Mouse (Mus musculus): ENCODE measurements at regions not wholly inside any gene's neighbourhood (a gene's known extent, or its start where the extent isn't known, plus 50 kb on each side); places are given as distances from the start of the nearest gene placed in this dataset.
A peak's percentile ranks its signal among the peaks of the same experiment; 100 is the strongest.

GRCm38 (mm10) chr14:114826662-114827321 is 265.2 kb upstream of the Gpc5 start:
- DNase-seq (ENCODE audit: low spot score) = no peak
- no peaks in the 10 kb centered on the region for H3K9me3 ChIP-seq (ENCODE audit: control insufficient read depth, low read length)
- H3K4me3 ChIP-seq (ENCODE audit: low read depth, low read length) = no peak overlapping the region
- no peaks in the 10 kb centered on the region for H3K27me3 ChIP-seq (replicated peaks; ENCODE audit: control insufficient read depth, insufficient read depth, low read length)
- no peak overlapping the region for H3K4me2 ChIP-seq
- no peak overlapping the region for H3K27ac ChIP-seq (ENCODE audit: low read depth, low read length)
- no peaks in the 10 kb centered on the region for H3K4me1 ChIP-seq (replicated peaks; ENCODE audit: control insufficient read depth, insufficient read depth, low read length)
- H3K36me3 ChIP-seq (ENCODE audit: control insufficient read depth, insufficient read depth, low read length) = no peaks in the 10 kb centered on the region
- no peak overlapping the region for H3K9ac ChIP-seq (ENCODE audit: low read depth, low read length)
- ATAC-seq (replicated peaks; ENCODE audit: low FRiP score) = peak; percentile 53
- 56% methylated on average over 10 of the region's 10 CpGs for WGBS

DNA sequence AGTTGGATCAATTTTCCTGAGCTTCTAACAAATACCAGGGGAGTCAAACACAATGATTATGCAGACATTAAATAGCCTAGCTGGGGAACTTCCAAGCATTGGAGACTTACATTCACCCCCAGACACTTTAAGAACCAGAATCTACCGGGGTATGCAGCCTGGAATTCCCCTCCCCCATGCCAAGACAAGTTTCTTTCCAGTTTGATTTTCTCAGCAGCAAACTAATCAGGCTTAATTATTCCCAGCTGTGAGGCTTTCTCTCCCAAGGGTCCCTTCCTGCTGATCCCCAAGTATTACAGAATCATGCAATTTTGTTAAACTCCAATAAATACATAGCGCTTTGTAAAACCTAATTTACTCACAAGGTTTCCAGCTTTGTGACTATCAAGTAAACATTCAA is 262.7 kb upstream of the Gpc5 start:
- H3K4me1 ChIP-seq (replicated peaks; ENCODE audit: control insufficient read depth, insufficient read depth, low read length) = no peaks in the 10 kb centered on the region
- no peaks in the 10 kb centered on the region for H3K36me3 ChIP-seq (ENCODE audit: control insufficient read depth, insufficient read depth, low read length)
- no peak overlapping the region for H3K4me2 ChIP-seq
- H3K27me3 ChIP-seq (replicated peaks; ENCODE audit: control insufficient read depth, insufficient read depth, low read length) = no peaks in the 10 kb centered on the region
- H3K9me3 ChIP-seq (ENCODE audit: control insufficient read depth, low read length) = no peaks in the 10 kb centered on the region
- no peak overlapping the region for H3K9ac ChIP-seq (ENCODE audit: low read depth, low read length)
- WGBS = 36% methylated on average over 2 of the region's 2 CpGs
- no peak for DNase-seq (ENCODE audit: low spot score)
- no peak for ATAC-seq (replicated peaks; ENCODE audit: low FRiP score)
- no peak overlapping the region for H3K27ac ChIP-seq (ENCODE audit: low read depth, low read length)
- no peak overlapping the region for H3K4me3 ChIP-seq (ENCODE audit: low read depth, low read length)

DNA sequence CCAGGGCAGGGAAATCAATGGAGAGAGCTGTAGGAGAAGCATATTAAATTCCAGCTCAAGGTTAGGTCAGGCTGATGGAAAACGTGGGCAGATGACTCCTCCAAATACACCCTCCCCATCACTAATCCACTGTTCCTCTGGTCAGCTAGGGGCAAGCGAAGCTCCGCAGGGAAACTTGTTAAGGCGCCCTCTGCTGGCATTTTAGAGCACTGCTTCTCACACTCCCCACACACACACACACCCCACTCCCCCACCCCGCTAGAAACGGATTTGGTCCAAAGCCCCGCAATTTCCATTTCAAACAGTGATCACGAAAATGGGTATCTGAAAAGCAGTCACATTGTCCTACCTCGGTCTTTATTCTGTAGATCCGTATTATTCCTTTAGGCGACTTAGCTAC is 259.0 kb upstream of the Gpc5 start:
- no peaks in the 10 kb centered on the region for H3K36me3 ChIP-seq (ENCODE audit: control insufficient read depth, insufficient read depth, low read length)
- H3K4me1 ChIP-seq (replicated peaks; ENCODE audit: control insufficient read depth, insufficient read depth, low read length) = no peaks in the 10 kb centered on the region
- H3K27me3 ChIP-seq (replicated peaks; ENCODE audit: control insufficient read depth, insufficient read depth, low read length) = no peaks in the 10 kb centered on the region
- H3K4me3 ChIP-seq (ENCODE audit: low read depth, low read length) = no peak overlapping the region
- no peak overlapping the region for H3K4me2 ChIP-seq
- no peak for DNase-seq (ENCODE audit: low spot score)
- H3K9ac ChIP-seq (ENCODE audit: low read depth, low read length) = no peak overlapping the region
- WGBS = 58% methylated on average over 11 of the region's 11 CpGs
- ATAC-seq (replicated peaks; ENCODE audit: low FRiP score) = no peak
- H3K9me3 ChIP-seq (ENCODE audit: control insufficient read depth, low read length) = no peaks in the 10 kb centered on the region
- H3K27ac ChIP-seq (ENCODE audit: low read depth, low read length) = no peak overlapping the region

- no peaks in the 10 kb centered on the region for H3K9me3 ChIP-seq (ENCODE audit: control insufficient read depth, low read length)
- no peak overlapping the region for H3K27ac ChIP-seq (ENCODE audit: low read depth, low read length)
- WGBS = 62% methylated on average over 3 of the region's 3 CpGs
- H3K36me3 ChIP-seq (ENCODE audit: control insufficient read depth, insufficient read depth, low read length) = no peaks in the 10 kb centered on the region
- no peak overlapping the region for H3K4me2 ChIP-seq
- H3K4me3 ChIP-seq (ENCODE audit: low read depth, low read length) = no peak overlapping the region
- no peak for ATAC-seq (replicated peaks; ENCODE audit: low FRiP score)
- no peaks in the 10 kb centered on the region for H3K27me3 ChIP-seq (replicated peaks; ENCODE audit: control insufficient read depth, insufficient read depth, low read length)
- H3K9ac ChIP-seq (ENCODE audit: low read depth, low read length) = no peak overlapping the region
- no peaks in the 10 kb centered on the region for H3K4me1 ChIP-seq (replicated peaks; ENCODE audit: control insufficient read depth, insufficient read depth, low read length)
- DNase-seq (ENCODE audit: low spot score) = no peak
Measured at GRCm38 (mm10) chr14:114836723-114837349, 255.2 kb upstream of the Gpc5 start.

DNA sequence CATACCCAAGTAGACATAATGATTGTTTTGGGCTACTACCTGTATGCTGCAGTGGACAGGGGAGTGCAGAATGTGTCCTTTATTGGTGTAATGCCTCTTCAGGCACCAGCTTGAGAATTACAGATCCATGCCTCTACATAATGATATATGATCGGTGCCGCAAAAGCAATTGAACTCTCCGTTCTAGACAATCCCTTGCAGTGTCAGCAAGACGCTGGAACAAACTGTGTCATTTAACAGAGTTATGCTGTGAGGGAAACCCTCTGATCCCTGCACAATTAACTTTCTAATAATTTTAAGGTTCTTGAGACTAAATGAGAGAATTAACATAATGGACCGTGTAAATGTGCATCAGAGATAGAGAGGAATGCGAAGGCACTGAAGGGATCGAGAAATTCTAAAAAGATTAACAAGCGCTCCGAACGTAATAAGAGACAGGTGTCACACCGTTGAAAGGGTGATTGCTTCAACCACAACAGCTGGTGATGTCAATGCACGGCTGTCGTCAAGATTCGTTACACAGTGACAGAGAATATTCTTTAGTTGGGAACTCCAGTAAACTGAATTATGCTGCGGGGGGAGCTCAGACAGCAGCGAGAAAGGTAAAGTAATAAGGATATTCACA is 254.3 kb upstream of the Gpc5 start:
- no peak overlapping the region for H3K27ac ChIP-seq (ENCODE audit: low read depth, low read length)
- H3K9ac ChIP-seq (ENCODE audit: low read depth, low read length) = no peak overlapping the region
- no peaks in the 10 kb centered on the region for H3K4me1 ChIP-seq (replicated peaks; ENCODE audit: control insufficient read depth, insufficient read depth, low read length)
- DNase-seq (ENCODE audit: low spot score) (no peak), ATAC-seq (replicated peaks; ENCODE audit: low FRiP score) (no peak)
- H3K9me3 ChIP-seq (ENCODE audit: control insufficient read depth, low read length) = no peaks in the 10 kb centered on the region
- no peak overlapping the region for H3K4me2 ChIP-seq
- no peaks in the 10 kb centered on the region for H3K27me3 ChIP-seq (replicated peaks; ENCODE audit: control insufficient read depth, insufficient read depth, low read length)
- H3K4me3 ChIP-seq (ENCODE audit: low read depth, low read length) = no peak overlapping the region
- WGBS = 75% methylated on average over 16 of the region's 16 CpGs
- no peaks in the 10 kb centered on the region for H3K36me3 ChIP-seq (ENCODE audit: control insufficient read depth, insufficient read depth, low read length)

DNA sequence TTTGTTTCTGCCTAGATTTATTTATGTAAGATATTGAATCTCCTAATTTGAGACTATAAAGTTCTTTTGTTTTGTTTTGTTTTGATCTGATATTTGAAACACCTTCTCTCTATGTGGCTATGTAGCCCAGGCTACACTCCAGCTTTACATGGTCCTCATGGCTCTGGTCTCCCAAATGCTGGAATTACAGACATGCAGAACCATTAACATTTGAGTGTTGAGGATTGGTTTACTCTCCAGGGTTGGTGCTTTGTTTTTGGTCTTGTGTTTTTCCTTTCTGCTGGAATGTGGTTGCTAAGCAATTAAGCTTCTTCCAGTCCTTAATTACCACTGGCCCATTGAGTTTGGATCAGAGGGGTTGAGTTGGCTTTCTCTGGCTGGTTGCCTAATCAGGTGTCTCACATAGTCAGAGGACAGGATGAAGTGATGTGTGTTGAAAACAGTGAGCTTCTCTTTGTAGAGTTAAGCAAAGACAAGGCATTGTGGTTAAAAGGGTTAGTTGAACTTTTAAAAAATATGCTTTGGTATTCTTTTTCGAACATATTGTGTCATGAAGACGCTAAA is 252.6 kb upstream of the Gpc5 start:
- no peak overlapping the region for H3K27ac ChIP-seq (ENCODE audit: low read depth, low read length)
- H3K4me3 ChIP-seq (ENCODE audit: low read depth, low read length) = no peak overlapping the region
- no peaks in the 10 kb centered on the region for H3K4me1 ChIP-seq (replicated peaks; ENCODE audit: control insufficient read depth, insufficient read depth, low read length)
- no peak for DNase-seq (ENCODE audit: low spot score)
- no peak overlapping the region for H3K4me2 ChIP-seq
- no peaks in the 10 kb centered on the region for H3K36me3 ChIP-seq (ENCODE audit: control insufficient read depth, insufficient read depth, low read length)
- H3K9me3 ChIP-seq (ENCODE audit: control insufficient read depth, low read length) = no peaks in the 10 kb centered on the region
- WGBS = 87% methylated on average over 2 of the region's 2 CpGs
- no peaks in the 10 kb centered on the region for H3K27me3 ChIP-seq (replicated peaks; ENCODE audit: control insufficient read depth, insufficient read depth, low read length)
- no peak overlapping the region for H3K9ac ChIP-seq (ENCODE audit: low read depth, low read length)
- ATAC-seq (replicated peaks; ENCODE audit: low FRiP score) = no peak

DNA sequence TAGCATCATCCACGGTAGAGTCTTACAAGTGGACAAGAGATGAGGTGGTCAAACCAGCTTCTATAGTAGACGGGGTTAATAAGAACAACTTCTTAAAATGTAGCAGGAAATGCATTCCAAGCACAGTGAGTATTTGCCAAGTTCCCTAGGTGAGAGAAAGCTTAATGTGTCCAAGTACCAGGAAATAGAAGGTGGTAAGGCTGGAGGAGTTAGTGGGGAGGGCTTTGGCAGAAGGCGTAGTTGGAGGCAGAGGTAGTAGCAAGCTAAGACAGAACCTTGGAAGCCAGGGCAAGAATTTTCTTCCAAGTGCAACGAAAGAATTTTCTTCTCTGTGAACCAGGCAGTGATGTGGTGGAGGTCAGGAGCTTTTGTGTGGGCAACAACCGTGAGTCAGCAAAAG is 251.2 kb upstream of the Gpc5 start:
- Histone ChIP-seq H3K4me3 (ENCODE audit: low read depth, low read length) (no peak overlapping the region), H3K27me3 (replicated peaks; ENCODE audit: control insufficient read depth, insufficient read depth, low read length) (no peaks in the 10 kb centered on the region), H3K4me1 (replicated peaks; ENCODE audit: control insufficient read depth, insufficient read depth, low read length) (no peaks in the 10 kb centered on the region), H3K9ac (ENCODE audit: low read depth, low read length) (no peak overlapping the region), H3K4me2 (no peak overlapping the region), H3K9me3 (ENCODE audit: control insufficient read depth, low read length) (no peaks in the 10 kb centered on the region), H3K36me3 (ENCODE audit: control insufficient read depth, insufficient read depth, low read length) (no peaks in the 10 kb centered on the region), H3K27ac (ENCODE audit: low read depth, low read length) (no peak overlapping the region)
- 82% methylated on average over 5 of the region's 5 CpGs for WGBS
- ATAC-seq (replicated peaks; ENCODE audit: low FRiP score) (no peak), DNase-seq (ENCODE audit: low spot score) (no peak)

- Histone ChIP-seq H3K9ac (ENCODE audit: low read depth, low read length) (no peak overlapping the region), H3K27me3 (replicated peaks; ENCODE audit: control insufficient read depth, insufficient read depth, low read length) (no peaks in the 10 kb centered on the region), H3K4me1 (replicated peaks; ENCODE audit: control insufficient read depth, insufficient read depth, low read length) (no peaks in the 10 kb centered on the region), H3K36me3 (ENCODE audit: control insufficient read depth, insufficient read depth, low read length) (no peaks in the 10 kb centered on the region), H3K27ac (ENCODE audit: low read depth, low read length) (no peak overlapping the region), H3K9me3 (ENCODE audit: control insufficient read depth, low read length) (no peaks in the 10 kb centered on the region), H3K4me3 (ENCODE audit: low read depth, low read length) (no peak overlapping the region), H3K4me2 (no peak overlapping the region)
- DNase-seq (ENCODE audit: low spot score) (no peak), ATAC-seq (replicated peaks; ENCODE audit: low FRiP score) (no peak)
- 44% methylated on average over 5 of the region's 5 CpGs for WGBS
Measured at GRCm38 (mm10) chr14:114841552-114841951, 250.5 kb upstream of the Gpc5 start.

DNA sequence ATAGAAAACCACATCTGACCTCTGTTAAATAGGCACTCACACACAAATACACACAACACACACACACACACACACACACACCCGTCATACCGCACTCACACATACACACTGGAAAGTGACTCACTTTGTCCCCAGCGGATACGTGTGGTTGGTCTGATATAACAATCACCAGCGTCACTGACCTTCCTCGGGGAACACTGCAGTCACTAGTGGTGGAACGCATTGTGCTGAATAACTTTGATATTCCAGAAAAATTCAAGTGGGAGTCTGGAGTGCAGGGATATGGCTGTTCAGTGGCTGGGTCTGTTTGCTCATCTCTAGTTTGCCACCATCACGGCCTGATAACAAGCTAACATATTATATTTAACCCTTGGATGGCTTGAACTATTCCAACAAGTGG is 249.7 kb upstream of the Gpc5 start:
- Histone ChIP-seq H3K9me3 (ENCODE audit: control insufficient read depth, low read length) (no peaks in the 10 kb centered on the region), H3K4me3 (ENCODE audit: low read depth, low read length) (no peak overlapping the region), H3K27ac (ENCODE audit: low read depth, low read length) (no peak overlapping the region), H3K36me3 (ENCODE audit: control insufficient read depth, insufficient read depth, low read length) (no peaks in the 10 kb centered on the region), H3K9ac (ENCODE audit: low read depth, low read length) (no peak overlapping the region), H3K27me3 (replicated peaks; ENCODE audit: control insufficient read depth, insufficient read depth, low read length) (no peaks in the 10 kb centered on the region), H3K4me1 (replicated peaks; ENCODE audit: control insufficient read depth, insufficient read depth, low read length) (no peaks in the 10 kb centered on the region), H3K4me2 (no peak overlapping the region)
- ATAC-seq (replicated peaks; ENCODE audit: low FRiP score) = no peak
- DNase-seq (ENCODE audit: low spot score) = no peak
- whole genome bisulfite sequencing = 80% methylated on average over 8 of the region's 8 CpGs
